Comparison of ENCODE assay signal across 14 mouse cellular contexts in the genomic region with DNA sequence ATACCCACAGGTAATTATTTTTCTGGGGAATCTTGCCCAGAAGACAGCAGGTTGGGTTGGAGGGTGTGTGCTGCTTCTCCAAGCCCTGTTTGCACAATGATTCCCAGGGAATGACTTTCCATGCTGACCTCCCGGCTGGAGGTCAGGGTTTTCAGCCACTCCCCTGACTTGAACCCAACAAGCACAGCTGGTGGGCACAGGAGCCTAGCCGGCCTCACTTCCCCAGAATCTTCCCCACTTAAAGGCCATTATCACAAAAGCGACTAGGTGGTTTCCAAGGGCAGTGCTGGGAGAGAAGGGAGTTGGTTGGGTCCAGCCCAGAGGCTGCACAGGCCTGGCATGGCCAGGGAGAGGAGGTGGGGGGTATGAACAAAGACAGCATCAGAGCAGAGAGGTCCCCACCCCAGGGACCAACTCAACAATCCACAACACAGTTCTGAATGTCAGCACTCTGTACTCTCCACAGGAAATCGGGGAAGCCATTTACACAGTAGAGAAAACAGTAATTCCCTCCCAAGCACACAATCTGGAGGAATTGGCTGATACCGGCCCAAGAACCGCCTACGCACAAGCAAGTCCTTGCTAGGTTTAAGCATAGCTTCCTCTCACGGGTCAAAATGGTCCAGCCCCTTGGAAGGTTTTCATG. TPM values are rescaled to one million over a fixed set of nuclear protein-coding genes. Genes with fewer than 3 reads are reported as not detected.
A peak's percentile ranks its signal among the peaks of the same experiment; 100 is the strongest.
DNase-seq lines count a peak whose midpoint lies in the region; ATAC-seq and TF ChIP-seq lines count a peak whose summit lies in the region.
"Had no signal": no experiment of that assay in that cellular context is flagged by ENCODE, and none has a peak within 500 bp of the region (broad histone marks: within the 10 kb centered on the region; RNA-seq: fewer than 3 reads in every experiment).

No protein-coding gene starts in this region.

- no peak overlapping the region for H3K4me2 ChIP-seq in liver, embryonic 12.5 days
- H3K4me2 ChIP-seq: embryonic facial prominence, embryonic 12.5 days; neural tube, embryonic 12.5 days had no signal

- WGBS in liver, adult 2 months: 53% methylated on average over 8 of the region's 8 CpGs
- WGBS in liver, embryonic 12.5 days (ENCODE audit: insufficient replicate concordance): 54% methylated on average over 8 of the region's 8 CpGs
- 58% methylated on average over 8 of the region's 8 CpGs for WGBS in limb, embryonic 10.5 days

- H3K27me3 ChIP-seq in liver, adult 2 months (ENCODE audit: control insufficient read depth, insufficient read depth, low read length): no peaks in the 10 kb centered on the region
- no peaks in the 10 kb centered on the region for H3K27me3 ChIP-seq in liver, embryonic 12.5 days (replicated peaks)
- no peaks in the 10 kb centered on the region for H3K27me3 ChIP-seq in limb, embryonic 10.5 days (ENCODE audit: low read depth, poor library complexity, severe bottlenecking)
- H3K27me3 ChIP-seq: embryonic facial prominence, embryonic 12.5 days; neural tube, embryonic 12.5 days had no signal

- H3K27ac ChIP-seq in liver, adult 2 months (replicated peaks; ENCODE audit: insufficient read depth, low read depth, low read length): peak overlapping the region; percentile 45
- no peak overlapping the region for H3K27ac ChIP-seq in liver, embryonic 12.5 days
- peak overlapping the region; percentile 40 for H3K27ac ChIP-seq in cortical plate, adult 2 months (ENCODE audit: insufficient read depth, low read length)
- H3K27ac ChIP-seq in limb, embryonic 10.5 days: peak overlapping the region; percentile 34; the same call in 1 of the 2 replicates
- H3K27ac ChIP-seq: neural tube, embryonic 12.5 days had no signal

- TF ChIP-seq POLR2A in liver, adult 2 months (IDR thresholded peaks at IDR 0.05; ENCODE audit: extremely low read depth, insufficient read depth, low read length): no peak
- no peak for TF ChIP-seq POLR2A in cortical plate, adult 2 months (IDR thresholded peaks at IDR 0.05; ENCODE audit: extremely low read depth, insufficient read depth, low read length)

- no peak for DNase-seq in frontal cortex, postnatal 25 days (ENCODE audit: low spot score in 2 of 2)
- no peak for DNase-seq in liver, adult 2 months (ENCODE audit: extremely low read depth, low read depth, low spot score)
- no peak for DNase-seq in limb, embryonic 10.5 days (ENCODE audit: low spot score)
- DNase-seq in ovary, postnatal 14 days (ENCODE audit: low spot score): no peak
- DNase-seq in adrenal gland, postnatal 36 days: no peak
- DNase-seq: cerebellum, adult 11-12 months; gastrocnemius, postnatal 36 days; layer of hippocampus, postnatal 36 days; lung, postnatal 36 days had no signal

- no peak overlapping the region for H3K9ac ChIP-seq in liver, adult 2 months (ENCODE audit: low read depth, low read length)
- no peak overlapping the region for H3K9ac ChIP-seq in liver, embryonic 12.5 days
- H3K9ac ChIP-seq: embryonic facial prominence, embryonic 12.5 days; neural tube, embryonic 12.5 days had no signal

- no peak for TF ChIP-seq CTCF in liver, adult 2 months (IDR thresholded peaks at IDR 0.05; ENCODE audit: low read depth, low read length)
- TF ChIP-seq CTCF in cortical plate, adult 2 months (IDR thresholded peaks at IDR 0.05; ENCODE audit: extremely low read depth, insufficient read depth, low read length): no peak

- H3K4me3 ChIP-seq in liver, adult 2 months (ENCODE audit: insufficient read depth, low read depth, low read length): no peak overlapping the region
- no peak overlapping the region for H3K4me3 ChIP-seq in liver, embryonic 12.5 days
- no peak overlapping the region for H3K4me3 ChIP-seq in cortical plate, adult 2 months (ENCODE audit: insufficient read depth, low read length)
- no peak overlapping the region for H3K4me3 ChIP-seq in limb, embryonic 10.5 days
- H3K4me3 ChIP-seq: embryonic facial prominence, embryonic 12.5 days; neural tube, embryonic 12.5 days had no signal

- ATAC-seq in frontal cortex, adult (ENCODE audit: low TSS enrichment): peak; percentile 45; the same call in 1 of the 2 replicates
- no peak for ATAC-seq in liver, embryonic 12.5 days

- H3K4me1 ChIP-seq in liver, adult 2 months (ENCODE audit: control insufficient read depth, insufficient read depth, low read length): peaks cover 8% of the 10 kb centered on the region; the same call in 1 of the 2 replicates
- H3K4me1 ChIP-seq in liver, embryonic 12.5 days: peaks cover 25% of the 10 kb centered on the region
- peaks cover 10% of the 10 kb centered on the region for H3K4me1 ChIP-seq in cortical plate, adult 2 months (ENCODE audit: control insufficient read depth, insufficient read depth, low read length)
- peaks cover 27% of the 10 kb centered on the region for H3K4me1 ChIP-seq in limb, embryonic 10.5 days

- H3K9me3 ChIP-seq in liver, embryonic 12.5 days (replicated peaks): 0 out of 2 replicates have a peak, but pooled peaks cover 5% of the 10 kb centered on the region
- H3K9me3 ChIP-seq in limb, embryonic 10.5 days (replicated peaks): no peaks in the 10 kb centered on the region
- H3K9me3 ChIP-seq: embryonic facial prominence, embryonic 12.5 days; neural tube, embryonic 12.5 days had no signal

- H3K79me2 ChIP-seq in liver, adult 2 months (ENCODE audit: control insufficient read depth, insufficient read depth, low read length): peaks cover 34% of the 10 kb centered on the region; the same call in 1 of the 2 replicates

- no peaks in the 10 kb centered on the region for H3K36me3 ChIP-seq in liver, adult 2 months (ENCODE audit: control insufficient read depth, insufficient read depth, low read length)
- no peaks in the 10 kb centered on the region for H3K36me3 ChIP-seq in liver, embryonic 12.5 days
- no peaks in the 10 kb centered on the region for H3K36me3 ChIP-seq in limb, embryonic 10.5 days
- H3K36me3 ChIP-seq: embryonic facial prominence, embryonic 12.5 days; neural tube, embryonic 12.5 days had no signal

RNA-seq across cellular contexts. Expression of gene 2900026A02Rik, which starts 21.8 kb away (rescaled TPM):
- 8.0 and 15.4 TPM in 2 replicates for total RNA-seq in liver, adult 2 months (2014; rRNA removed)
- polyA plus RNA-seq in liver, adult 2 months (2012; rRNA removed): 29.2 and 35.8 TPM in 2 replicates
- 1.9 and 2.0 TPM in 2 replicates for polyA plus RNA-seq in liver, embryonic 12.5 days (2016; fragmentation: Nextera tagmentation; extraction: Ambion mirVana)
- polyA plus RNA-seq in cortical plate, adult 2 months (2012; rRNA removed): 25.4 and 28.2 TPM in 2 replicates
- polyA plus RNA-seq in limb, embryonic 10.5 days (2016; fragmentation: Nextera tagmentation; extraction: Ambion mirVana): 2.5 and 2.9 TPM in 2 replicates
- total RNA-seq in adrenal gland, postnatal 36 days (2021): 10 to 100 TPM; 13.2 to 18.5 TPM

RNA-seq across cellular contexts. Expression of gene Tmem211, which starts 27.5 kb away (rescaled TPM):
- total RNA-seq in liver, adult 2 months (2014; rRNA removed): not detected in 2 replicates
- not detected in 2 replicates for polyA plus RNA-seq in liver, adult 2 months (2012; rRNA removed)
- not detected in 2 replicates for polyA plus RNA-seq in liver, embryonic 12.5 days (2016; fragmentation: Nextera tagmentation; extraction: Ambion mirVana)
- polyA plus RNA-seq in cortical plate, adult 2 months (2012; rRNA removed): not detected in 2 replicates
- not detected in 2 replicates for polyA plus RNA-seq in limb, embryonic 10.5 days (2016; fragmentation: Nextera tagmentation; extraction: Ambion mirVana)
- not detected for total RNA-seq in adrenal gland, postnatal 36 days (2021)
- total RNA-seq: gastrocnemius, postnatal 36 days; layer of hippocampus, postnatal 36 days had no signal
- polyA plus RNA-seq: neural tube, embryonic 12.5 days had no signal
